Mouse (Mus musculus) kidney, adult 2 months (tissue): ENCODE measurements around the gene Asgr2. TPM values are rescaled to one million over a fixed set of nuclear protein-coding genes. Genes with fewer than 3 reads are reported as not detected.
"Not testable (repeated sequence)": the region's sequence is repeated elsewhere in the genome, so short reads cannot be mapped to it uniquely, and the experiment has no call there.

Experiments used
- DNase-seq: peaks from one replicate; pipeline ENCODE4 v3.0.0; 2021
- H3K27ac ChIP-seq: fragments of 200-500 bp; 2 replicates; pipeline ENCODE4 v1.5.1; 2012; ENCODE audit warnings: low read depth, low read length, control low read depth, inconsistent platforms; ENCODE audit not compliant: insufficient read depth
- H3K27me3 ChIP-seq: fragments of 200-500 bp; replicated peaks from 2 replicates; pipeline ENCODE4 v1.6.1; 2012; ENCODE audit warnings: mild to moderate bottlenecking, moderate library complexity, low read length, inconsistent platforms; ENCODE audit not compliant: control insufficient read depth, insufficient read depth
- H3K36me3 ChIP-seq: fragments of 200-500 bp; 2 replicates; pipeline ENCODE4 v1.6.1; 2012; ENCODE audit warnings: mild to moderate bottlenecking, moderate library complexity, low read length, inconsistent platforms; ENCODE audit not compliant: control insufficient read depth, insufficient read depth
- H3K4me1 ChIP-seq: fragments of 200-500 bp; 2 replicates; pipeline ENCODE4 v1.6.1; 2011; ENCODE audit warnings: low read length; ENCODE audit not compliant: control insufficient read depth, insufficient read depth
- H3K4me3 ChIP-seq: fragments of 200-500 bp; 2 replicates; pipeline ENCODE4 v1.5.1; 2011; ENCODE audit warnings: mild to moderate bottlenecking, low read depth, low read length, control low read depth; ENCODE audit not compliant: insufficient read depth
- CTCF ChIP-seq: fragments of 200-500 bp; conservative IDR thresholded peaks from 2 replicates; pipeline ENCODE4 v1.5.1; 2011; ENCODE audit warnings: low read depth, mild to moderate bottlenecking, control low read depth, low read length, moderate library complexity, mixed read lengths; ENCODE audit not compliant: insufficient read depth, insufficient read length
- POLR2A ChIP-seq: fragments of 200-500 bp; IDR thresholded peaks from one replicate; pipeline ENCODE4 v1.6.1; 2011; ENCODE audit warnings: low read depth, low read length, control low read depth
- WGBS: fragments of 180-500 bp; shearing (Covaris S2); methylation state at CpG from one replicate; pipeline ENCODE4 v1.1.7; 2018; 5-methylcytosine and 5-hydroxymethylcytosine counted together
- polyA plus RNA-seq: library from polyadenylated mRNA; depleted of rRNA; stranded (reverse); fragments of >200 nt; gene quantifications from 2 replicates; pipeline ENCODE4 v1.2.3, GENCODE M21; 2012; rRNA removed

Asgr2 gene
- polyA plus RNA-seq, 1 experiment: 0.41 TPM

DNA sequence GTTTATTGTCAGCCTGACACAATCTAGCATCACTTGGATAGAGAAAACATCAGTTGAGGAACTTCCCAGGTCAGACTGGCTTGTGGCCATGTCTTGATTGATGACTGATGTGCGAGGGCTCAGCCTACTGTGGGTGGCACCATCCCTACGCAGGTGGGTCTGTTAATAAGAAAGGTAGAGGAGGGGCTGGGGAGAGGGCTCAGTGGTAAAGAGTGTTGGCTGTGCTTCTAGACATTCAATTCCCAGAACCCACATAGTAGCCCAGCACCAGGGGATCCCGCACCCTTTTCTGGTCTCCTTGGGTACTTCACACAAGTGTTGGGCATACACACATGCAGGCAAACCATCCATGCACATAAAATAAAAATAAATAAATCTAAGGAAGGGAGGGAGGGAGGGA, 23.5 kb downstream of the Asgr2 start:
- TF ChIP-seq POLR2A (no peak), CTCF (no peak)
- DNase-seq: no peak
- Histone ChIP-seq H3K27me3 (no peaks in the 10 kb centered on the region; the same call in 1 of the 2 replicates), H3K27ac (no peak overlapping the region), H3K4me1 (no peaks in the 10 kb centered on the region), H3K4me3 (no peak overlapping the region), H3K36me3 (no peaks in the 10 kb centered on the region)
- WGBS: 91% methylated on average over 3 of the region's 3 CpGs

DNA sequence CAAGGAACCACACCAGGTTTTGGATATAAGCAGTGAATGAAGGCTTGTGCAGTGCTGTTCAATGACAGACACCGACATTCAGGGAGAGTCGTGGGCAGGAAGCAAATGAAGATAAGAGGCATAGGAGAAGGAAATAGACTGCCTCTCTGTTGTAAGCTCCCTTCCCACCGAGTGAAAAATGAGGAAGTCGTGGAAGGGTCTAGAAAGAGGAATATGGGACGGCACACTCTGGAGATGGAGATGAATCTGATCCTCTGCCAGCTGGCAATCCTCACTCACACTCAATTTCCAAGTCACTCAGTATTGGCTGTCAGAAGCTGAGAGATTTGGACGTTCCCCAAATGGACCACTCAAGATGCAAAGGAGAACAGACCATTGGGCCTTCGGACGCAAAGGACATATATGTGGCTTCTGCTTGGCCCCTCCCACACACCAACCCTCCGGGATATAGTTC, 37.5 kb downstream of the Asgr2 start, which contains the start of gene Mgl2:
Gene Mgl2, plus strand, starts transcription at position 404 of the 454 bp plus-strand sequence.
- Histone ChIP-seq H3K4me1 (no peaks in the 10 kb centered on the region), H3K27me3 (no peaks in the 10 kb centered on the region), H3K36me3 (no peaks in the 10 kb centered on the region), H3K4me3 (no peak within 1 kb of the TSS), H3K27ac (no peak within 1 kb of the TSS)
- no peak for TF ChIP-seq CTCF
- no peak for TF ChIP-seq POLR2A
- 65% methylated on average over 9 of the region's 9 CpGs for WGBS
- DNase-seq: peak; percentile 1

DNA sequence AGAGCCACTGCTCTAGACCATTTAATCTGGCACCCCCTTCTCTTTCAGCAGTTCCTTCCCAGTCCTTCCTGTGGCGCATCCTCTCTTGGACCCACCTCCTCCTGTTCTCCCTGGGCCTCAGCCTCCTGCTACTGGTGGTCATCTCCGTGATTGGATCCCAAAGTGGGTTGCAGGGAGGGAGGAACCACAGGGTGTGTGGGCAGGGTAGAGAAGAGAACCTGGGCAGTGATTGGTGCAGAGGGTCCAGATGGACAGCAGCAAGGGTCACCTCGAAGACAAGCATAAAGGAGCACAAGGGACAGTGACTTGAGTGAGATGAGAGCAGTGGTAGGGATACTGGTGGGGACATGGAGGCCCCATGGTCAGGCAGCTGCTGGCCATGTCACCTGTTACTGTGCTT, 42.6 kb downstream of the Asgr2 start:
- H3K36me3 ChIP-seq, H3K4me3 ChIP-seq, DNase-seq, H3K4me1 ChIP-seq, H3K27ac ChIP-seq, H3K27me3 ChIP-seq: not testable (repeated sequence)
- 65% methylated on average over 3 of the region's 3 CpGs for WGBS

DNA sequence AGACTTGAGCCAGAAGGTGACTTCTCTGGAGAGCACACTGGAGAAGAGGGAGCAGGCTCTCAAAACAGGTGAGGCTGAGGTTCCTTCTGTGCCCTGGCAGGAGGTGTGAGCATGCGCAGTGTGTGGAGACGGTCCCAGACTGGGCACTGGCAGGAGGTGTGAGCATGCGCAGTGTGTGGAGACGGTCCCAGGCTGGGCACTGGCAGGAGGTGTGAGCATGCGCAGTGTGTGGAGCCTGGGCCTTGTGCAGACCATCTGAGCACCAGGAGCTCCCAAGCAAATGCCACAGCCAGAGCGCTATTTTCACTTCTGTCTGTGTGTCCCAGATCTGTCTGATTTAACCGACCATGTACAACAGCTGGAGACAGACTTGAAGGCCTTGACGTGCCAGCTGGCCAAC, 43.5 kb downstream of the Asgr2 start:
- WGBS: 84% methylated on average over 8 of the region's 8 CpGs
- not testable (repeated sequence) for H3K27me3 ChIP-seq, H3K4me1 ChIP-seq, H3K36me3 ChIP-seq, DNase-seq, H3K4me3 ChIP-seq, H3K27ac ChIP-seq

DNA sequence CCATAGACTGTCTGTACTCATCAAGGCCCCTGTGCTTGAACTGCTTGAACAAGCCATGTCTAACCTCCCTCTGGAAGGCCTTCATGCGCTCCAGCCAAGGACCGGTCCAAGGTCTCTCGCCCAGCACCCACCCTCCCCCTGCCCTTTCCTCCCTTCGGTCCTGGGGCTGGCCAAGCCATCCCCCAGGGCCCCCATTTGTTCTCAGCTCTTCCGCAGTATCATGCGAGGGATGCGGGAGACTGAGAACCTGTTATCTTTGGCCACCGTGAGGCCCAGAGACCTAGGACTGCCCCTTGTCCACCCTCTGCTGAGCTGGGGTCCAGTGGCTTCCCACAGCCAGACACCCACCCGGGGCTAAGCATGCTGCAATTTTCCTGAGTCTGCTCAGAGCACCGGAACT, 46.7 kb downstream of the Asgr2 start:
- Histone ChIP-seq H3K27ac (no peak overlapping the region), H3K36me3 (no peaks in the 10 kb centered on the region), H3K27me3 (no peaks in the 10 kb centered on the region; the same call in 1 of the 2 replicates), H3K4me1 (no peaks in the 10 kb centered on the region), H3K4me3 (no peak overlapping the region)
- TF ChIP-seq CTCF (no peak), POLR2A (no peak)
- DNase-seq: no peak
- 64% methylated on average over 10 of the region's 10 CpGs for WGBS

DNA sequence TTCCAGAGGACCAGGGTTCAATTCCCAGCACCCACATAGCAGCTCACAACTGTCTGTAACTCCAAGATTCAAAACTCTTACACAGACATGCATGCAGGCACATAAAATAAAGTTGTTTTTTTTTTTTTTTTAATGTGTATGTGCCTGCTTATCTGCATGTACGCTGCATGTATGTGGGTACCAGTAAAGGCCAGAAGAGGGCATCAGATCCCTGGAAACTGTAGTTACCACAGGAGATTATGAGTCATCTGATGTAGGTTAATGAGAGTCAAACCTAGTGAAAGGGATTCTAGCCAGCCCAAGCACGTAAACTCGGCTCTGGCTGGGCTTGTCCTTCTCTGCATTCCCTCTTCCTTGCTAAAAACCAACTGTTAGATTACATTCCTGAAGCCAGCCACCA, 58.6 kb downstream of the Asgr2 start:
- DNase-seq: peak; percentile 74
- TF ChIP-seq POLR2A (no peak), CTCF (0 out of 2 replicates have a peak, but pooled peaks have one; percentile 10)
- Histone ChIP-seq H3K4me1 (no peaks in the 10 kb centered on the region), H3K27ac (no peak overlapping the region), H3K36me3 (no peaks in the 10 kb centered on the region), H3K27me3 (no peaks in the 10 kb centered on the region), H3K4me3 (no peak overlapping the region)
- WGBS: 41% methylated on average over 3 of the region's 3 CpGs

Other genes with a start within 250 kb of the Asgr2 start
- 57.1 and 63.9 TPM in 2 replicates for gene Plscr3, start 246.3 kb upstream of the Asgr2 start, polyA plus RNA-seq
- gene Tnk1, start 233.9 kb upstream of the Asgr2 start, polyA plus RNA-seq: 7.9 and 9.3 TPM in 2 replicates
- not detected in 2 replicates for gene Tmem95, start 214.6 kb upstream of the Asgr2 start, polyA plus RNA-seq
- 4.8 TPM in 2 replicates for gene Kctd11, start 211.2 kb upstream of the Asgr2 start, polyA plus RNA-seq
- gene Acap1, start 197.1 kb upstream of the Asgr2 start, polyA plus RNA-seq: 1.7 and 6.1 TPM in 2 replicates
- 0.94 and 0.99 TPM in 2 replicates for gene 2810408A11Rik, start 191.7 kb upstream of the Asgr2 start, polyA plus RNA-seq
- gene Neurl4, start 191.6 kb upstream of the Asgr2 start, polyA plus RNA-seq: 72.0 and 80.1 TPM in 2 replicates
- gene Gps2, start 178.8 kb upstream of the Asgr2 start, polyA plus RNA-seq: 72.9 and 75.5 TPM in 2 replicates
- 465 and 575 TPM in 2 replicates for gene Eif5a, start 170.7 kb upstream of the Asgr2 start, polyA plus RNA-seq
- gene Ybx2, start 156.8 kb upstream of the Asgr2 start, polyA plus RNA-seq: 60.5 and 71.7 TPM in 2 replicates
- gene Slc2a4, start 144.5 kb upstream of the Asgr2 start, polyA plus RNA-seq: 74.2 and 78.6 TPM in 2 replicates
- 39.2 and 40.0 TPM in 2 replicates for gene Cldn7, start 127.9 kb upstream of the Asgr2 start, polyA plus RNA-seq
- 84.4 and 104 TPM in 2 replicates for gene Ctdnep1, start 111.5 kb upstream of the Asgr2 start, polyA plus RNA-seq
- 66.3 and 68.4 TPM in 2 replicates for gene Elp5, start 110.1 kb upstream of the Asgr2 start, polyA plus RNA-seq
- gene Gabarap, start 101.5 kb upstream of the Asgr2 start, polyA plus RNA-seq: 746 and 1,018 TPM in 2 replicates
- 16.0 and 21.4 TPM in 2 replicates for gene Phf23, start 96.9 kb upstream of the Asgr2 start, polyA plus RNA-seq
- gene Dvl2, start 92.0 kb upstream of the Asgr2 start, polyA plus RNA-seq: 8.5 and 9.6 TPM in 2 replicates
- 249 and 308 TPM in 2 replicates for gene Acadvl, start 77.2 kb upstream of the Asgr2 start, polyA plus RNA-seq
- 8.1 and 8.3 TPM in 2 replicates for gene Dlg4, start 75.7 kb upstream of the Asgr2 start, polyA plus RNA-seq
- 0.25 and 0.41 TPM in 2 replicates for gene Asgr1, start 38.6 kb upstream of the Asgr2 start, polyA plus RNA-seq
- gene Mgl2, start 37.7 kb downstream of the Asgr2 start, polyA plus RNA-seq: 5.0 and 6.2 TPM in 2 replicates
- 3.1 and 4.0 TPM in 2 replicates for gene Clec10a, start 63.6 kb downstream of the Asgr2 start, polyA plus RNA-seq
- gene Slc16a11, start 120.1 kb downstream of the Asgr2 start, polyA plus RNA-seq: 36.4 and 56.5 TPM in 2 replicates
- gene Slc16a13, start 128.4 kb downstream of the Asgr2 start, polyA plus RNA-seq: 44.0 and 48.8 TPM in 2 replicates
- gene Bcl6b, start 137.2 kb downstream of the Asgr2 start, polyA plus RNA-seq: 7.9 and 8.8 TPM in 2 replicates
- 73.6 and 78.9 TPM in 2 replicates for gene 0610010K14Rik, start 145.3 kb downstream of the Asgr2 start, polyA plus RNA-seq
- gene Gm21988, start 147.2 kb downstream of the Asgr2 start, polyA plus RNA-seq: 13.9 and 15.8 TPM in 2 replicates
- gene Rnasek, start 147.2 kb downstream of the Asgr2 start, polyA plus RNA-seq: 457 and 485 TPM in 2 replicates
- 5.8 and 6.0 TPM in 2 replicates for gene Alox12, start 162.7 kb downstream of the Asgr2 start, polyA plus RNA-seq
- gene Alox12e, start 230.0 kb downstream of the Asgr2 start, polyA plus RNA-seq: 0.07 TPM in 1 of 2 replicates, not detected in the other